Mouse (Mus musculus) olfactory bulb, adult 2 months (tissue): ENCODE results near the gene Ccdc57.

ENCODE experiments used
- CTCF ChIP-seq: fragments of 200-500 bp; IDR thresholded peaks from 2 replicates; pipeline ENCODE4 v1.5.1; 2012; ENCODE audit warnings: low read depth, mild to moderate bottlenecking, low read length, moderate library complexity; ENCODE audit not compliant: insufficient read depth
- POLR2A ChIP-seq: fragments of 200-500 bp; IDR thresholded peaks from 2 replicates; pipeline ENCODE4 v1.6.1; 2012; ENCODE audit warnings: mild to moderate bottlenecking, low read depth, low read length, moderate library complexity; ENCODE audit not compliant: insufficient read depth

- TF ChIP-seq POLR2A: no peak
- TF ChIP-seq CTCF: no peak
Measured at GRCm38 (mm10) chr11:120902487-120903142, 30.1 kb downstream of the Ccdc57 start.
